Mouse (Mus musculus) cerebellum, postnatal 25 days (tissue): Measurements from ENCODE around the gene Fgf14.
A peak's percentile ranks its signal among the peaks of the same experiment; 100 is the strongest.

Experiments used
- DNase-seq, 2 experiments: peaks; one replicate each; pipeline ENCODE4 v3.0.0; 2021; ENCODE audit warnings: mixed read lengths in 2 of 2

Fgf14 gene

GRCm38 (mm10) chr14:124474066-124474667 lies 202.8 kb downstream of the Fgf14 start:
- peak in 1 of 2 experiments; percentile 52 for DNase-seq

GRCm38 (mm10) chr14:124470909-124471308 lies 206.0 kb downstream of the Fgf14 start:
- no peak for DNase-seq

GRCm38 (mm10) chr14:124455120-124455519 lies 221.8 kb downstream of the Fgf14 start:
- DNase-seq = peak in 1 of 2 experiments; percentile 38

- no peak for DNase-seq
Measured at GRCm38 (mm10) chr14:124446096-124446840, 230.7 kb downstream of the Fgf14 start.

GRCm38 (mm10) chr14:124444831-124445230 lies 232.1 kb downstream of the Fgf14 start:
- DNase-seq = no peak

GRCm38 (mm10) chr14:124439298-124439697 lies 237.6 kb downstream of the Fgf14 start:
- peak; percentile 28 to 45 for DNase-seq

GRCm38 (mm10) chr14:124411890-124412289 lies 265.0 kb downstream of the Fgf14 start:
- DNase-seq = peak in 1 of 2 experiments; percentile 14

- DNase-seq = peak in 1 of 2 experiments; percentile 43
Measured at GRCm38 (mm10) chr14:124410945-124411344, 266.0 kb downstream of the Fgf14 start.

- peak in 1 of 2 experiments; percentile 34 for DNase-seq
Measured at GRCm38 (mm10) chr14:124328391-124328790, 348.5 kb downstream of the Fgf14 start.

GRCm38 (mm10) chr14:124319017-124319718 lies 357.8 kb downstream of the Fgf14 start:
- no peak for DNase-seq

GRCm38 (mm10) chr14:124315513-124315912 lies 361.4 kb downstream of the Fgf14 start:
- DNase-seq = no peak

- no peak for DNase-seq
Measured at GRCm38 (mm10) chr14:124287027-124287426, 389.9 kb downstream of the Fgf14 start.

- no peak for DNase-seq
Measured at GRCm38 (mm10) chr14:124278384-124278944, 398.5 kb downstream of the Fgf14 start.

- peak in 1 of 2 experiments; percentile 39 for DNase-seq
Measured at GRCm38 (mm10) chr14:124266977-124267376, 409.9 kb downstream of the Fgf14 start.

GRCm38 (mm10) chr14:124264541-124265059 lies 412.3 kb downstream of the Fgf14 start:
- no peak for DNase-seq

- DNase-seq = no peak
Measured at GRCm38 (mm10) chr14:124263199-124263598, 413.7 kb downstream of the Fgf14 start.

GRCm38 (mm10) chr14:124247517-124247916 lies 429.4 kb downstream of the Fgf14 start:
- no peak for DNase-seq

GRCm38 (mm10) chr14:124223445-124223844 lies 453.5 kb downstream of the Fgf14 start:
- peak in 1 of 2 experiments; percentile 25 for DNase-seq

GRCm38 (mm10) chr14:124222447-124222846 lies 454.5 kb downstream of the Fgf14 start:
- peak in 1 of 2 experiments; percentile 67 for DNase-seq

GRCm38 (mm10) chr14:124220979-124221378 lies 455.9 kb downstream of the Fgf14 start:
- peak in 1 of 2 experiments; percentile 38 for DNase-seq

GRCm38 (mm10) chr14:124195806-124196205 lies 481.1 kb downstream of the Fgf14 start:
- DNase-seq = peak; percentile 38 to 66

GRCm38 (mm10) chr14:124195331-124195730 lies 481.6 kb downstream of the Fgf14 start:
- DNase-seq = no peak

GRCm38 (mm10) chr14:124192815-124193142 lies 484.1 kb downstream of the Fgf14 start:
- DNase-seq = peak in 1 of 2 experiments; percentile 48
